Mouse (Mus musculus) brain, embryonic 14.5 days (tissue): ENCODE measurements around the gene Naga.

Experiments
- CTCF ChIP-seq: fragments of 200-500 bp; IDR thresholded peaks from 2 replicates; pipeline ENCODE4 v1.5.1; 2012; ENCODE audit warnings: inconsistent platforms, mild to moderate bottlenecking, moderate library complexity, borderline replicate concordance; ENCODE audit not compliant: insufficient read depth, insufficient read length; ENCODE audit errors: extremely low read depth
- POLR2A ChIP-seq: fragments of 200-500 bp; IDR thresholded peaks from 2 replicates; pipeline ENCODE4 v1.6.1; 2012; ENCODE audit warnings: mild to moderate bottlenecking, inconsistent platforms, borderline replicate concordance; ENCODE audit not compliant: poor library complexity, insufficient read depth, insufficient read length, severe bottlenecking; ENCODE audit errors: extremely low read depth

DNA sequence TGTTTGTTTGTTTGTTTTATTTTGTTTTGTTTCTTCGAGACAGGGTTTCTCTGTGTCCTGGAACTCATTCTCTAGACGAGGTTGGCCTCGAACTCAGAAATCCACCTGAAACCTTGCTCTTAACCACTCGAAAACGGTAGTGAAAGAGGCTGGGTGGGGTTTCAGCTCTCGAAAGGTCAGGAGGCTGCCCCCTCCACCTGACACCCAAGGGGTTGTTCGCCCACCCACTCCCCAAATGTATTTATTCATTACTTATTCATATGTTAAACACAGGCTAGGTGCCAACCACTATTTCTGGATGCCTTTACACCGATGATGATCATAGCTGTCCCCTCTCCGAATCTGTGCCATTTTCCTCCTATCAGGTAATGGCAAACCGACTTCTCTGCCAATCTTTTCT lies 425 bp upstream of the Naga start:
- TF ChIP-seq POLR2A (no peak), CTCF (no peak)
